Mouse (Mus musculus) myocyte (in vitro differentiated cells): ENCODE measurements around the gene Wdr61. TPM values are rescaled to one million over a fixed set of nuclear protein-coding genes. Genes with fewer than 3 reads are reported as not detected.

Source experiments
- H3K27me3 ChIP-seq: one replicate; pipeline ENCODE4 v1.6.1; 2011; ENCODE audit not compliant: control insufficient read depth, insufficient read depth, insufficient read length
- H3K36me3 ChIP-seq: one replicate; pipeline ENCODE4 v1.6.1; 2011; ENCODE audit not compliant: control insufficient read depth, insufficient read depth
- H3K4me2 ChIP-seq: one replicate; pipeline ENCODE4 v1.6.1; 2011; ENCODE audit warnings: low read depth, control low read depth
- H3K4me3 ChIP-seq: one replicate; pipeline ENCODE4 v1.5.1; 2011; ENCODE audit warnings: mild to moderate bottlenecking, control low read depth, moderate library complexity
- H3K79me2 ChIP-seq: one replicate; pipeline ENCODE4 v1.6.1; 2011; ENCODE audit not compliant: control insufficient read depth, insufficient read depth
- H3ac ChIP-seq: one replicate; pipeline ENCODE4 v1.6.1; 2011; ENCODE audit not compliant: control insufficient read depth, insufficient read length
- CEBPB ChIP-seq: IDR thresholded peaks from 2 replicates; pipeline ENCODE4 v1.6.1; 2011; ENCODE audit warnings: mild to moderate bottlenecking, moderate library complexity; ENCODE audit not compliant: poor library complexity, insufficient read depth, severe bottlenecking
- E2F4 ChIP-seq: IDR thresholded peaks from one replicate; pipeline ENCODE4 v1.6.1; 2011; ENCODE audit warnings: mild to moderate bottlenecking, control low read depth, moderate library complexity; ENCODE audit not compliant: insufficient read depth
- MAX ChIP-seq: IDR thresholded peaks from one replicate; pipeline ENCODE4 v1.6.1; 2011; ENCODE audit warnings: low read depth, mild to moderate bottlenecking, control low read depth
- MYOD1 ChIP-seq, 3 experiments: IDR thresholded peaks; one replicate each; pipeline ENCODE4 v1.6.1; 2011; ENCODE audit warnings: control low read depth in 2 of 3, low read depth in 2 of 3, mild to moderate bottlenecking in 2 of 3, moderate library complexity in 1 of 3; ENCODE audit not compliant: insufficient read length in 2 of 3, control insufficient read depth in 1 of 3
- MYOG ChIP-seq, 3 experiments: IDR thresholded peaks; one replicate each; pipeline ENCODE4 v1.6.1; 2011; ENCODE audit warnings: control low read depth in 2 of 3, low read depth in 2 of 3, mild to moderate bottlenecking in 2 of 3; ENCODE audit not compliant: insufficient read length in 2 of 3, control insufficient read depth in 1 of 3, insufficient read depth in 1 of 3
- POLR2A ChIP-seq: IDR thresholded peaks from one replicate; pipeline ENCODE4 v1.6.1; 2011; ENCODE audit warnings: low read depth, mild to moderate bottlenecking, control low read depth, moderate library complexity; ENCODE audit not compliant: insufficient read length
- POLR2AphosphoS2 ChIP-seq: IDR thresholded peaks from one replicate; pipeline ENCODE4 v1.6.1; 2011; ENCODE audit warnings: low read depth, control low read depth; ENCODE audit not compliant: insufficient read length
- REST ChIP-seq: IDR thresholded peaks from one replicate; pipeline ENCODE4 v1.6.1; 2011; ENCODE audit warnings: mild to moderate bottlenecking, control low read depth, moderate library complexity; ENCODE audit not compliant: insufficient read depth, insufficient read length
- SRF ChIP-seq: IDR thresholded peaks from one replicate; pipeline ENCODE4 v1.6.1; 2011; ENCODE audit warnings: low read depth; ENCODE audit not compliant: control insufficient read depth, insufficient read length
- TCF12 ChIP-seq: IDR thresholded peaks from one replicate; pipeline ENCODE4 v1.6.1; 2011; ENCODE audit warnings: mild to moderate bottlenecking, control low read depth; ENCODE audit not compliant: poor library complexity, insufficient read depth, severe bottlenecking
- TCF3 ChIP-seq: IDR thresholded peaks from one replicate; pipeline ENCODE4 v1.6.1; 2011; ENCODE audit warnings: low read depth, control low read depth; ENCODE audit not compliant: insufficient read length
- USF1 ChIP-seq: IDR thresholded peaks from one replicate; pipeline ENCODE4 v1.6.1; 2011; ENCODE audit warnings: low read depth, mild to moderate bottlenecking, control low read depth, moderate library complexity
- polyA plus RNA-seq: library from polyadenylated mRNA; unstranded; fragments of >200 nt; fragmentation: generic; extraction: Trizol; gene quantifications from one replicate; pipeline ENCODE4 v1.2.1, GENCODE M21; 2012; ENCODE audit warnings: missing spikeins

Gene Wdr61
- polyA plus RNA-seq, 1 experiment, result 41.7 TPM

- Histone ChIP-seq H3K4me2 (no peak overlapping the region), H3K27me3 (no peaks in the 10 kb centered on the region), H3K4me3 (no peak overlapping the region), H3K36me3 (no peaks in the 10 kb centered on the region), H3ac (no peak overlapping the region), H3K79me2 (no peaks in the 10 kb centered on the region)
- TF ChIP-seq POLR2AphosphoS2 (no peak), TCF3 (no peak), MYOD1 (IDR thresholded peaks at IDR 0.05; ENCODE audit: control insufficient read depth in 1 of 3, insufficient read length in 2 of 3, low read depth in 2 of 3) (no peak), USF1 (no peak), CEBPB (no peak), POLR2A (no peak), MAX (no peak), REST (no peak), E2F4 (no peak), MYOG (IDR thresholded peaks at IDR 0.05; ENCODE audit: control insufficient read depth in 1 of 3, insufficient read depth in 1 of 3, insufficient read length in 2 of 3, low read depth in 2 of 3) (no peak), TCF12 (no peak), SRF (no peak)
These were observed 31.7 kb downstream of the Wdr61 start for GRCm38 (mm10) chr9:54702581-54702980.

- peak overlapping the region; percentile 44 for H3K4me3 ChIP-seq
These were observed 33.6 kb downstream of the Wdr61 start for GRCm38 (mm10) chr9:54700746-54701145.

GRCm38 (mm10) chr9:54700174-54700475 is 34.2 kb downstream of the Wdr61 start:
- Histone ChIP-seq H3K36me3 (no peaks in the 10 kb centered on the region), H3ac (peak overlapping the region; percentile 86), H3K27me3 (no peaks in the 10 kb centered on the region), H3K4me3 (peak overlapping the region; percentile 44), H3K4me2 (peak overlapping the region; percentile 70), H3K79me2 (no peaks in the 10 kb centered on the region)
- no peak for TF ChIP-seq POLR2AphosphoS2
- no peak for TF ChIP-seq MAX
- no peak for TF ChIP-seq CEBPB
- TF ChIP-seq POLR2A, result no peak
- no peak for TF ChIP-seq MYOG (IDR thresholded peaks at IDR 0.05; ENCODE audit: control insufficient read depth in 1 of 3, insufficient read depth in 1 of 3, insufficient read length in 2 of 3, low read depth in 2 of 3)
- no peak for TF ChIP-seq USF1
- TF ChIP-seq REST, result no peak
- no peak for TF ChIP-seq SRF
- TF ChIP-seq E2F4, result no peak
- no peak for TF ChIP-seq TCF12
- no peak for TF ChIP-seq TCF3
- no peak for TF ChIP-seq MYOD1 (IDR thresholded peaks at IDR 0.05; ENCODE audit: control insufficient read depth in 1 of 3, insufficient read length in 2 of 3, low read depth in 2 of 3)

More at GRCm38 (mm10) chr9:54700746-54701145, 33.6 kb downstream of the Wdr61 start:
- TF ChIP-seq CEBPB, result no peak
- H3K27me3 ChIP-seq, result no peaks in the 10 kb centered on the region
- peak overlapping the region; percentile 70 for H3K4me2 ChIP-seq
- H3ac ChIP-seq, result no peak overlapping the region
- H3K79me2 ChIP-seq, result no peaks in the 10 kb centered on the region
- no peaks in the 10 kb centered on the region for H3K36me3 ChIP-seq

DNA sequence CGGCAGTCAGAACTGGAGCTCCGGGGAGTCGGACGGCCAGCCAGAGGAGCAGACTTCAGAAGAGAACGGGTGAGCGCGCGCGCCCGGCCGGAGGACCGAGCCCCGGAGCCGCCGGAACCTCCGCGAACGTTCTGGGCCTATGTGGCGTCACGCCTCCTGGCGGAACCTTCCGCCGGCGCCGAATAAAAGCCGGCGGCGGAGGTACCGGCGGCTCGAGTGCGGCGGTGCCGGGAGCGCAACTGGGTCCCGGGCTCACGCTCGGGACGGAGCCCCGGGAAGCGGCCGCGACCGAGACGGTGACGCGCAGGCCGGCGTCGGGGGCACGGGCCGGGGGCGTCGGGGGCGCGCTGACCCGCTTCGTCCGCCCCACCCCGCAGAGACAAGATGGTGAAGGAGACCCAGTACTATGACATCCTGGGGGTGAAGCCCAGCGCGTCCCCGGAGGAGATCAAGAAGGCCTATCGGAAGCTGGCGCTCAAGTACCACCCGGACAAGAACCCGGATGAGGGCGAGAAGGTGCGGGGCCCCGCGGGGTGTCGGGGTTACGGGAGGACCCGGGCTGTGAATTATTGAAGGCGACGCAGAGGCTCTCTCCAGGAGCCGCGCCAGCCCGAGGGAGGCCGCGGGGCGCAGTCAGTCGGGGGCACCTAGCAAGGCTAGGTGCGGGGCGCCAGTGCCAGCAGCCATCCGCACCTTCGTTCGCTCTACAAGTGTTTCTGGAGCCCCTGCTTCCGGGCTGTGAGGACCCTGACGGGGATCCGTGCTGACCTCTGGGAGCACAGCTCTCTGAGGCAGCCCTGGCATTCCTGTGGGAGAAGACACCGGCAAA is 34.8 kb downstream of the Wdr61 start:
- H3K4me2 ChIP-seq, result peak overlapping the region; percentile 70
- no peaks in the 10 kb centered on the region for H3K27me3 ChIP-seq
- no peaks in the 10 kb centered on the region for H3K36me3 ChIP-seq
- H3K4me3 ChIP-seq, result peak overlapping the region; percentile 44
- H3ac ChIP-seq, result peak overlapping the region; percentile 86
- TF ChIP-seq POLR2AphosphoS2, result peak; percentile 56
- TF ChIP-seq POLR2A, result peak; percentile 75
- TF ChIP-seq MYOG (IDR thresholded peaks at IDR 0.05; ENCODE audit: control insufficient read depth in 1 of 3, insufficient read depth in 1 of 3, insufficient read length in 2 of 3, low read depth in 2 of 3), result peak in 1 of 3 experiments; percentile 13
- no peak for TF ChIP-seq TCF3
- no peaks in the 10 kb centered on the region for H3K79me2 ChIP-seq

DNA sequence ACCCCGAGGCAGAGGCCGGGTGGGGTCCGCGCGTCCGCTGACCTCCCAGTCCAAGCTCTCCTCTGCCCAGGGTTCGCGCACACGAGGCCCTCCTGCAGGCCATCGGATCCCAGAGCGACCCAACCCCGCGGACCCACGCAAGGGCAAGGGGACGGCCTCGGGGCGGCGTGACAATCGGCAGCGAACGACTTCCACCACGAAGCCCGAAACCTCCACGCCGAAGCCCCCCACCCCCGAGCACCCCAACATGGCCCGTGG is 35.3 kb downstream of the Wdr61 start:
- no peaks in the 10 kb centered on the region for H3K79me2 ChIP-seq
- H3K4me3 ChIP-seq, result peak overlapping the region; percentile 44
- H3K27me3 ChIP-seq, result no peaks in the 10 kb centered on the region
- TF ChIP-seq REST (no peak), TCF12 (no peak), E2F4 (no peak), SRF (no peak), MAX (no peak), POLR2A (no peak), MYOG (IDR thresholded peaks at IDR 0.05; ENCODE audit: control insufficient read depth in 1 of 3, insufficient read depth in 1 of 3, insufficient read length in 2 of 3, low read depth in 2 of 3) (no peak), MYOD1 (IDR thresholded peaks at IDR 0.05; ENCODE audit: control insufficient read depth in 1 of 3, insufficient read length in 2 of 3, low read depth in 2 of 3) (no peak), CEBPB (no peak), USF1 (no peak), TCF3 (no peak), POLR2AphosphoS2 (no peak)
- no peaks in the 10 kb centered on the region for H3K36me3 ChIP-seq
- peak overlapping the region; percentile 86 for H3ac ChIP-seq
- peak overlapping the region; percentile 66 for H3K4me2 ChIP-seq
